Mouse (Mus musculus) embryonic fibroblast, embryonic 13.5 days (primary cell): Measurements from ENCODE around the gene Map3k4. TPM values are rescaled to one million over a fixed set of nuclear protein-coding genes. Genes with fewer than 3 reads are reported as not detected.

Experiments used
- H3K27ac ChIP-seq: 2 replicates; pipeline ENCODE4 v1.5.1; 2012; ENCODE audit warnings: low read length, control low read depth, inconsistent platforms; ENCODE audit not compliant: insufficient read depth
- H3K4me1 ChIP-seq: 2 replicates; pipeline ENCODE4 v1.6.1; 2011; ENCODE audit warnings: low read length; ENCODE audit not compliant: control insufficient read depth, insufficient read depth
- H3K4me3 ChIP-seq: 2 replicates; pipeline ENCODE4 v1.5.1; 2011; ENCODE audit warnings: mild to moderate bottlenecking, control low read depth, low read length; ENCODE audit not compliant: insufficient read depth
- CTCF ChIP-seq: IDR thresholded peaks from 2 replicates; pipeline ENCODE4 v1.5.1; 2011; ENCODE audit warnings: mild to moderate bottlenecking, control low read depth, low read length, moderate library complexity, borderline replicate concordance; ENCODE audit not compliant: insufficient read depth
- POLR2A ChIP-seq: IDR thresholded peaks from 2 replicates; pipeline ENCODE4 v1.6.1; 2011; ENCODE audit warnings: low read depth, mild to moderate bottlenecking, control low read depth, low read length, moderate library complexity
- polyA plus RNA-seq: library from polyadenylated mRNA; stranded (reverse); fragments of >200 nt; gene quantifications from 2 replicates; pipeline ENCODE4 v1.2.4, GENCODE M21; 2011; ENCODE audit warnings: low read depth; ENCODE audit not compliant: missing spikeins, insufficient read length

Map3k4 gene
- polyA plus RNA-seq, 1 experiment = 14.8 TPM

DNA sequence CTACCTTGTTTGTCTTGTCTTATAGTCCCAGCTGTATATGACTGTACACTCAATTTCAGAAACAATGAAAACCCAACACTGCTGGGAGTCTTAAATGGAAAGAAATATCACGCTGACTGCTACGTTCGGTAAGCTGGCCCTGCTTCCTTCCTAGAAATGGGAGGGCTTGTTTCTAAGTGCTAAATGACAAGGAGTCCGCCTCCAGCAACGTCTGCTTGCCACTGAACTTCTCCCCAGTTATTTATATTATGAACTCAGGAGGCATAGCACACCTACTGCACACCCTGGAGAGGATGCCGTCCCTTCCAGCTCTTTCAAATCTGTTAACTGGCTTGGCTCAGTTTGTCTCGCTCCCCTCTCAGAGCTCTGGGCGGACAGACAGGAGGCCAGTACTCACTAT is 105.2 kb downstream of the Map3k4 start:
- H3K27ac ChIP-seq = no peak overlapping the region
- H3K4me3 ChIP-seq = no peak overlapping the region
- no peaks in the 10 kb centered on the region for H3K4me1 ChIP-seq
- TF ChIP-seq CTCF = no peak
- TF ChIP-seq POLR2A = no peak

DNA sequence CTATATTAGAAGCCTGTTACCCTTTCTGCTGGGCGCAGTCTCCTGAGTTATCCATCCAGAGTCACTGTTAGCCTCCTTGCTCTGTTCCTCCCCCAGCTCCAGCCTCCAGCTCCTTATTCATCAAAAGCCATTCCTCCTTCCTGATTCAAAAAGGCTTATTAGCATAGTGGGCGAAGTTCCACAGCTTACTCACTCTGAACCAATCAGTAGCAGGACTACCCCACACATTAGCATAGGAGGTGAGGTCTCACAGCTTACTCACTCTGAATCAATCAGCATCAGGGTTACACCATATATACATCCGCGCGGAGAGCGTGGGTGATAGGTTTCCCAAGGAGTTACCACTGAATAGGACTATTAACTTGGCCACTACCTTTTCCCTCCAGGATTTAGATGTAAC is 106.3 kb downstream of the Map3k4 start:
- Histone ChIP-seq H3K4me1 (no peaks in the 10 kb centered on the region), H3K4me3 (no peak overlapping the region), H3K27ac (no peak overlapping the region)
- TF ChIP-seq CTCF = no peak
- no peak for TF ChIP-seq POLR2A

DNA sequence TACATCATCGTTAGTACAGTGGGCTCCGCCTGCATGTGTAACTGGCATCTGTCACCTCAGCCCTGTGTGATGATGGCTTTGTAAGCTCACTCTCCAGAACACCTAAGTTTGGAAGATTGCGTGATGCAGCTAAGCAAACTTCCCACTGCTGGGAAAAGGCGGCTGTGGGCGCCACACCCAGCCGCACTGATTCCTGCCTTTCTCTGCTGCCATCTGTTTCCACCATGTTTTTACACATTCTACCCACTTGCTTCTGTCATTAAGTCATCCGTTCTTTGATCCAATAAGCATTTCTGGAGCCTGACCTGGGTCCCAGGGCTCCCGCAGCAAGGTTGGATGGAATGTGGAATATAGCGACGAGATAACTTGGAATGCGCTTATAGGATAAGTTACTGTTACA is 106.7 kb downstream of the Map3k4 start:
- TF ChIP-seq POLR2A (no peak), CTCF (no peak)
- no peaks in the 10 kb centered on the region for H3K4me1 ChIP-seq
- H3K27ac ChIP-seq = no peak overlapping the region
- H3K4me3 ChIP-seq = no peak overlapping the region

DNA sequence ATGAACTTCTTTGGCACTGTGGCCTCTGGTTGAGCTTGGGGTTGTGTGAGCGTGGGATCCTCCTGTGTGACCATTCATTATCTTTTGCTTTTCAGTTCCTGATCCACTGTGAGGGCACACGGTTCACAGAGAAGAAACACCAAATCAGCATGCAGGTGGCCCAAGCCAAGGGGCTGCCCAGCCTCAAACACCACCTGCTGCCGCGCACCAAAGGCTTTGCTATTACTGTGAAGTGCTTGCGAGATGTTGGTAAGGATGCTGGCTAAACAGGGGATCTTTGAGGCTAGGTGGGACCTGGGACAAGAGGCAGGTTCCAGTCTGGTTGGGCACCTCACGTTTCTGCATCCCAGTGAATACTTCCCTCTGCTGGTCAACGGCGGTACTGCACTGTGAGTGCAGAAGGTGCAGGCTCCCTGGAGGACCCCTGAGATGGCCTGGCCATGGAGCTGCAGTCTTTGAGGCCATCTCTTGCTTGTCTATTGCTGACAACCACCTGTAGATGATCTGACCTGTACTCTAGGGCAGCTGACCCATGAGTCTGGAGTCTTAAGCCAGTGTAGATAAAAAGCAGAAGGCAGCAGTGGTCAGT is 108.0 kb downstream of the Map3k4 start:
- no peak overlapping the region for H3K4me3 ChIP-seq

DNA sequence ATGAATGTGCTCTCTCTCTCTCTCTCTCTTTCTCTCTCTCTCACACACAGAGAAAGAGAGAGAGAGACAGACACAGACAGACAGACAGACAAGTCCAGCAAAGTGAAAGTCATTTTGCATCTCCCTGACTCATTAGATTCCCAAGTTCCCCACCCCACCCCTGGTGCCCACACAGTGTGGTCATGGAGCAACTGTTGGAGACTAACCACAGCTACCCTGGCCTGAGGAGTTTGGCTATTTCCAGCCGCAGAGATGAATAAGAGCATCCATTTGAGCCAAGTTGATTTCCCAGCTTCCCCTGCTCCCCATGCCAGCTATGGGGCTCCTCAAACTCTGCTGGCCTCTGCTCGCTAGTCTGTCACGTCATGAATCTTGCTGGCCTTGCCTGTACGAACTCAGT is 109.1 kb downstream of the Map3k4 start:
- no peak for TF ChIP-seq POLR2A
- peaks cover 11% of the 10 kb centered on the region for H3K4me1 ChIP-seq
- H3K4me3 ChIP-seq = no peak overlapping the region
- no peak overlapping the region for H3K27ac ChIP-seq

More for the DNA sequence above, 108.0 kb downstream of the Map3k4 start:
- TF ChIP-seq POLR2A (no peak), CTCF (peak; percentile 97)
- no peak overlapping the region for H3K27ac ChIP-seq
- peaks cover 6% of the 10 kb centered on the region for H3K4me1 ChIP-seq

DNA sequence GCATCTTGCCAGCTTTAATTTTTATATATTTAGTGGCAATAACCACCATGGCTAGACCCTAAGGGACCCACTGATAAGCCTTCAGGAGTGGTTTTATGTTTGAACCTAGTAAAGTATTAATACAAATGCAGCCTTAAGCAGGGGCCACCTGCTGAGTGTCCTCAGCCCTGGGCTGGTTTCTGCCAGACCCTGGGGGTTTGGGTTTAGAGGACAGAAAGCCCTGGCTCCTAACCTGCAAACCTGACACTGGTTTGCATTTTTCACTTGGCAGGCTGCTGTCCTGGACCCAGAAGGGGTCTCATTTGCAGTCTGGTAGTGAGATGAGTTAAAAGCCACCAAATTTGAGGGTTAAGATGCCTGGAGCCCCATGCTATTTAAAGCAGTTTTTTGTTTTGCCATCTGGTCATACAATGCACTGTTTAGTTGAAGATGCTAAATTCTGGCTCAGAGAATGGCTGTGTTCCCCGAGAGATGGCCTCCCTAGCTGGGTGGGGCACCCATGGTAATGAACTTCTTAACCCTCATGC is 111.5 kb downstream of the Map3k4 start:
- Histone ChIP-seq H3K27ac (no peak overlapping the region), H3K4me1 (peaks cover 15% of the 10 kb centered on the region), H3K4me3 (no peak overlapping the region)
- TF ChIP-seq POLR2A (no peak), CTCF (no peak)

DNA sequence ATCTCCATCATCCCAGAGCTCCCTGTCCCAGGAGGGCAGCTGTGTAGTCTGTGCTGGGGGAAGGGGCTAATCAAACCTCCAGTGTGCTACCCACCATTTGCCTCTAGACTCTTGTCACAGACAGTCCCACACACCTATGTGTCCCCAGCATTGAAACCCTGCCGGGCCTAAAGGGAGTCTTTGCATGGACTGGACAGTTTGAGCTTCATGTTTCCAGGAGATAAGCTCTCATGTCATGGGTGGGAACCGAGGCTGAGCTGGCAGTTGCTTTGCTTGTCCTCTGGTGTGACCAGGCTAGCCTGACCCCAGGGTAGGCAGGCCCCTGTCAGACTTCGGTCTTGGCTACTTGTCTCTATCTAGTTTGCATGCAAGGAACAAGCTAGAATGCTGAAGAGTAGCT is 112.3 kb downstream of the Map3k4 start:
- no peak overlapping the region for H3K4me3 ChIP-seq
- TF ChIP-seq POLR2A (no peak), CTCF (no peak)
- peak overlapping the region; percentile 16; the same call in 1 of the 2 replicates for H3K27ac ChIP-seq
- H3K4me1 ChIP-seq = peaks cover 15% of the 10 kb centered on the region

DNA sequence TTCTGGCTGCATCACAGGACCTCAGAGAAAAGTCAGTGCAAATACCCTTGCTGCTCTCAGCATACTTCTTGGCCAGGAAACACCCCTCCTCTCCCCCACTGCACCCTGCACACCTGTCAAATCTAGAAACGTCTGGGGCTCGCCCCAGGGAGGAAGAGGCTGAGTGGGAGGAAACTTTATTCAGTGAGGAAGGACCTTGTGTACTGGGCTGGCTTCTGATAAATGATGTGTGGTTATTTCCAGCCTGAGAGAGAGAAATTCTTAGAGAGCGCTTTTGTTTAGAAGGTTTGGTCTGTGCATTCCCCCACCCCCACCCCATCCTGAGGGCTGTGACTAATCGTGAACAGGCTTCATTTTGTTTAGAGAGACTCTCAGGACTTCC is 112.9 kb downstream of the Map3k4 start:
- Histone ChIP-seq H3K4me3 (no peak overlapping the region), H3K4me1 (peaks cover 15% of the 10 kb centered on the region), H3K27ac (peak overlapping the region; percentile 7)
- TF ChIP-seq POLR2A (no peak), CTCF (no peak)

DNA sequence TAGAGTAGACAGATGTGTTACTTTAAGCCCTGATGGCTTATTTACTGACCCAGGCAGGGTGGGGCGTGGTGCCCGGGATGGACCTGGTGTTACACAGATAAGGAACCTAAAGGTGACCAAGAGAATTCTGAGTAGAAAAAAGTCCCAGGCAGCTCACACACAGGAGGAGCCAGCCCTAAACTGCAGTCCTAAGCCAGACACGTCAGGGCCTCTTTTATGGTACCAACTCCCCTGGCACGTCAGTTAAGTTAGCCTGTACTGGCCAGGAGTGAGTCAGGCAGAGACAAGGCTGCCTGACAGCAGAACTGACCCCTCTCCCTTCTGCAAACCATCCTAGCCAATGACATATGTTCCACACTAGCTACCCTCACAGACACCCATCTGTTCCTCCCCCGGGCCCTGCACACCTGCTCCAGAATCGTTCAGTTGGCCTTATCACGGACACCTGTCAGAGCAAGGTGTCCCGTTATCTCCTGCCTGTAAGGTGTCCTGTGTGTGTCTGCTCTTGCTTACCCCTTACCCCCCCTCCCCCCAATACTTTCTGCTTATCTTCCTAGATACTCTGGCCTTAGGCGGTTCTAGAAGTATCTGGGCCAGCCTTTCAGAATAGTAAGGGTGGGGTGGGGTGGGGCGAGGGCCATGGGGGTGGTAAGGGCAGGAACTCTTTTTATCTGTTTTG is 113.4 kb downstream of the Map3k4 start:
- no peak overlapping the region for H3K4me3 ChIP-seq
- no peak overlapping the region for H3K27ac ChIP-seq
- H3K4me1 ChIP-seq = peaks cover 15% of the 10 kb centered on the region
- TF ChIP-seq POLR2A (no peak), CTCF (no peak)

DNA sequence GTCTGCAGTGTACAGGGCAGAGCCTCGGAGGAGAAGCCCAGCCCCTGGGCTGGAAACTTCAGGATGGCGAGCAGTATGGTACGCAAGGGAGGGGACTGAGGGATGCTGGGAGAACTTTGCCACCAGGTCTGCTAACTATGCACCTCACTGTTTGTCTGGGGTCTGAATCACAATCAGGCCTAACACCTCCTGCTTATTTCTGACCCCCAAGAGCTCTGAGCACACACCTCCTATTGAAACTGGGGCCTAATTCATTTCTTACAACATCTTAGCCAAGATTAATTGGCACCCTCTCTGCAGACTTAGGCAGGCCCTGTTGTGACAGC is 113.9 kb downstream of the Map3k4 start:
- Histone ChIP-seq H3K4me3 (no peak overlapping the region), H3K27ac (no peak overlapping the region), H3K4me1 (peaks cover 15% of the 10 kb centered on the region)
- no peak for TF ChIP-seq CTCF
- no peak for TF ChIP-seq POLR2A
